ENCODE assay signal across 8 mouse cellular contexts in the genomic region with DNA sequence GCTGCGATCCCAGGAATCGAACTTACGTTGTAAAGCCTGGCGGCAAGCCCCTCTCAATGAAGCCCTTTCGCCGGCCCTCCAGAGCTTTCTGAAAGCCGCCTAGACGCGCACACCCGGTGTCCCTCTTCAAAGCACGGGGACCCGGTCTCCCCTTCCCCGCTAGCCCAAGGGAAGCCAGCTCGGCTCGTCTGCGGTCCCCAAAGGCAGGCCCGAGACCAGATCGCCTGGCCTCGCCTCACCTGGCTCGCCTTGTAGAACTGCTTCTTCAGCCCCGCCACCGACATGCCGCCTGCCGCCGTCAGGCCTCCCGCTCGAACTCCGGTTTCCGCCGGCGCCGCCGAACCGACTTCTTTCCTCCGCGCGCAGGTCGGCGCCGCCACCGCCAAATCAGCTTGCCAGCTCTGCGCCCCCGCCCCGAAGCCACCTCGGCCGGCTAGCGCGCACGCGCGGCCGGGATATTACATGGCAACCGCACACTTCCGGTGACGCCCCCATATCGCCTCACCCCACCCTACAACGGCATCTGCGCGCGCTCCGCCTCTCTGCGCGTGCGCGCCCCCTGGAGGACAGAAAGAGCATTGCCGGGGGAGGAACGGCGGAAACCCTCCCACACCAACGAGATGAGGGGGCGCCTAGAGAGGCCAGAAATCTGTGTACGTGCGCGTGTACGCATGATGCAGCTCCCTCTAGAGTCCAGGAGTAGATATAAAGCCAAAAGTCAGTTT. TPM values are rescaled to one million over a fixed set of nuclear protein-coding genes. Genes with fewer than 3 reads are reported as not detected.
DNase-seq lines count a peak whose midpoint lies in the region; ATAC-seq and TF ChIP-seq lines count a peak whose summit lies in the region.

A gene (minus strand): TSS at position 460 of the 725 bp plus-strand sequence.

- intact Hi-C loops in heart, postnatal 10 days (cut with DNase I): no loop called here

- DNase-seq in heart, postnatal 10 days: peak; percentile 99 to 100
- DNase-seq in large intestine, adult 2 months (ENCODE audit: low read depth, low spot score): peak; percentile 80
- peak; percentile 99 for DNase-seq in liver, postnatal 0 days
- DNase-seq in testis, postnatal 10 days (ENCODE audit: low spot score): peak; percentile 99

- peak; percentile 82 for ATAC-seq in cerebellum, adult (ENCODE audit: insufficient number of reproducible peaks, low FRiP score, low TSS enrichment)
- peak; percentile 91 for ATAC-seq in forebrain, embryonic 13.5 days
- peak; percentile 87 for ATAC-seq in liver, postnatal 0 days
- ATAC-seq in neural tube, embryonic 14.5 days (ENCODE audit: low read depth): peak; percentile 89

- peak; percentile 99 for TF ChIP-seq CTCF in ES-Bruce4 (IDR thresholded peaks at IDR 0.05; ENCODE audit: low read depth, low read length)
- TF ChIP-seq CTCF in liver, postnatal 0 days (IDR thresholded peaks at IDR 0.05; ENCODE audit: low read depth): peak; percentile 100

- H3K4me3 ChIP-seq in ES-Bruce4 (ENCODE audit: low read depth, low read length): peak within 1 kb of the TSS; percentile 83
- H3K4me3 ChIP-seq in forebrain, embryonic 13.5 days: peak within 1 kb of the TSS; percentile 85
- peak within 1 kb of the TSS; percentile 98 for H3K4me3 ChIP-seq in liver, postnatal 0 days (ENCODE audit: low read depth, low read length)
- peak within 1 kb of the TSS; percentile 81 for H3K4me3 ChIP-seq in neural tube, embryonic 14.5 days (ENCODE audit: low read depth, low read length)

- H3K9ac ChIP-seq in ES-Bruce4 (ENCODE audit: low read depth, poor library complexity, severe bottlenecking): peak within 1 kb of the TSS; percentile 94
- peak within 1 kb of the TSS; percentile 90 for H3K9ac ChIP-seq in forebrain, embryonic 13.5 days
- H3K9ac ChIP-seq in liver, postnatal 0 days (replicated peaks): peak within 1 kb of the TSS; percentile 93
- H3K9ac ChIP-seq in neural tube, embryonic 14.5 days (replicated peaks; ENCODE audit: low read depth, low read length): peak within 1 kb of the TSS; percentile 78

- peaks cover 2% of the 10 kb centered on the region for H3K4me1 ChIP-seq in ES-Bruce4 (ENCODE audit: control insufficient read depth, insufficient read depth, low read length)
- peaks cover 39% of the 10 kb centered on the region for H3K4me1 ChIP-seq in forebrain, embryonic 13.5 days
- peaks cover 40% of the 10 kb centered on the region for H3K4me1 ChIP-seq in liver, postnatal 0 days (ENCODE audit: insufficient read depth)
- peaks cover 15% of the 10 kb centered on the region for H3K4me1 ChIP-seq in neural tube, embryonic 14.5 days (ENCODE audit: control insufficient read depth, insufficient read depth, low read length)

- no peaks in the 10 kb centered on the region for H3K9me3 ChIP-seq in ES-Bruce4 (replicated peaks; ENCODE audit: control insufficient read depth, insufficient read depth, low read length, poor library complexity, severe bottlenecking)
- no peaks in the 10 kb centered on the region for H3K9me3 ChIP-seq in forebrain, embryonic 13.5 days (replicated peaks)
- H3K9me3 ChIP-seq in liver, postnatal 0 days (ENCODE audit: low read length): no peaks in the 10 kb centered on the region
- H3K9me3 ChIP-seq in neural tube, embryonic 14.5 days (ENCODE audit: control insufficient read depth, low read length): no peaks in the 10 kb centered on the region

- peak within 1 kb of the TSS; percentile 67 for H3K4me2 ChIP-seq in forebrain, embryonic 13.5 days
- peak within 1 kb of the TSS; percentile 67 for H3K4me2 ChIP-seq in liver, postnatal 0 days (ENCODE audit: low read depth, low read length)
- peak within 1 kb of the TSS; percentile 67 for H3K4me2 ChIP-seq in neural tube, embryonic 14.5 days (ENCODE audit: low read depth, low read length)

- peak within 1 kb of the TSS; percentile 16 for H3K27ac ChIP-seq in ES-Bruce4 (ENCODE audit: insufficient read depth, low read length)
- peak within 1 kb of the TSS; percentile 86 for H3K27ac ChIP-seq in forebrain, embryonic 13.5 days
- peak within 1 kb of the TSS; percentile 97 for H3K27ac ChIP-seq in liver, postnatal 0 days (ENCODE audit: low read depth)
- peak within 1 kb of the TSS; percentile 83 for H3K27ac ChIP-seq in neural tube, embryonic 14.5 days (ENCODE audit: low read depth, low read length)

- peak; percentile 37 for TF ChIP-seq POLR2A in ES-Bruce4 (IDR thresholded peaks at IDR 0.05; ENCODE audit: insufficient read depth, low read length)

- TF ChIP-seq EP300 in ES-Bruce4 (IDR thresholded peaks at IDR 0.05; ENCODE audit: insufficient read depth, low read depth, low read length): peak; percentile 75; the same call in 1 of the 2 replicates
- peak; percentile 86 for TF ChIP-seq EP300 in liver, postnatal 0 days (IDR thresholded peaks at IDR 0.05; ENCODE audit: low read depth)

- peaks cover 7% of the 10 kb centered on the region; the same call in 1 of the 2 replicates for H3K36me3 ChIP-seq in ES-Bruce4 (ENCODE audit: control insufficient read depth, insufficient read depth, low read length, poor library complexity, severe bottlenecking)
- H3K36me3 ChIP-seq in forebrain, embryonic 13.5 days (ENCODE audit: poor library complexity, severe bottlenecking): peaks cover 21% of the 10 kb centered on the region
- H3K36me3 ChIP-seq in liver, postnatal 0 days (replicated peaks; ENCODE audit: insufficient read depth, low read length): peaks cover 8% of the 10 kb centered on the region
- peaks cover 10% of the 10 kb centered on the region; the same call in 1 of the 2 replicates for H3K36me3 ChIP-seq in neural tube, embryonic 14.5 days (ENCODE audit: control insufficient read depth, insufficient read depth, low read length)

- no peaks in the 10 kb centered on the region for H3K27me3 ChIP-seq in ES-Bruce4 (ENCODE audit: control insufficient read depth, insufficient read depth, low read length, poor library complexity, severe bottlenecking)
- no peaks in the 10 kb centered on the region for H3K27me3 ChIP-seq in forebrain, embryonic 13.5 days
- H3K27me3 ChIP-seq in liver, postnatal 0 days (ENCODE audit: insufficient read depth, low read length): no peaks in the 10 kb centered on the region
- H3K27me3 ChIP-seq in neural tube, embryonic 14.5 days (ENCODE audit: control insufficient read depth, insufficient read depth, low read length): no peaks in the 10 kb centered on the region

- under 1% methylated on average over 74 of the region's 74 CpGs for WGBS in forebrain, embryonic 13.5 days
- WGBS in large intestine, adult 2 months: under 1% methylated on average over 74 of the region's 74 CpGs
- under 1% methylated on average over 69 of the region's 74 CpGs for WGBS in liver, postnatal 0 days (ENCODE audit: insufficient replicate concordance)
- under 1% methylated on average over 74 of the region's 74 CpGs for WGBS in neural tube, embryonic 14.5 days

RNA-seq across cellular contexts. Expression of the gene that starts here (rescaled TPM):
- 52.3 and 57.0 TPM in 2 replicates for polyA plus RNA-seq in ES-Bruce4 (2011; ENCODE audit: insufficient read depth, insufficient read length, low read depth, missing spikeins)
- polyA plus RNA-seq in forebrain, embryonic 13.5 days (2015; fragmentation: Nextera tagmentation; extraction: Ambion mirVana): 116 and 127 TPM in 2 replicates
- total RNA-seq in heart, postnatal 10 days (2021): 10 to 100 TPM; 32.0 to 33.9 TPM
- polyA plus RNA-seq in large intestine, adult 2 months (2012; rRNA removed): 56.9 and 68.9 TPM in 2 replicates
- 35.9 and 37.1 TPM in 2 replicates for polyA plus RNA-seq in liver, postnatal 0 days (2015; fragmentation: Nextera tagmentation; extraction: Ambion mirVana)
- polyA plus RNA-seq in neural tube, embryonic 14.5 days (2014; fragmentation: Nextera tagmentation; extraction: Ambion mirVana): 87.5 and 94.9 TPM in 2 replicates

Comparison
In these comparisons a context has a peak if more than half of its experiments do, and no peak if none do; other contexts are left out.
1. Peak in every context shown above with its lines: DNase-seq, ATAC-seq, H3K4me3 ChIP-seq and H3K27ac ChIP-seq.
2. H3K27ac ChIP-seq: peak in every context shown above with its lines; median percentile 97 in liver, postnatal 0 days; 86 in forebrain, embryonic 13.5 days; 83 in neural tube, embryonic 14.5 days; 16 in ES-Bruce4.